Mouse (Mus musculus): ENCODE measurements around the gene Gm11492.

Gm11492 gene

DNA sequence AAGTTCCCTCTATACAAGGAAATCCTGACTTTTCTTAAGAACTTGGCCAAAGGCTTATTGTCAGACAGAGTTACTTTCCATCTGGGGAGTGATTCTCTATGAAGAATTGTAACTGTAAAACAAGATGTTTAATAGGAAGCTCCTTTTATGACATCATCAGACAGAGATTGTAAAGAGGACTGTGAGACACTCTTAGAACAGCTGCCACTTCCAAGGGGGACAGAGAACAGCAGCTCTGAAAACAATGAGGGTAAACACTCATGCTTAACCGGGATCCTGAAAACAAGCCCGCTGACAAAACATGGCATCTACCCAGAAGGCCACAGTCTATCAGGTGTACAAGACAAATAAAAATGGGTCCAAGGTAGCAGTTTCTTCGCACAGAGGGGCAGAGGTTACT, at the start of gene Gm11492:
Gene Gm11492, plus strand, starts transcription at position 153 of the 400 bp plus-strand sequence.
- DNase-seq (ENCODE audit: low spot score) = no peak

DNA sequence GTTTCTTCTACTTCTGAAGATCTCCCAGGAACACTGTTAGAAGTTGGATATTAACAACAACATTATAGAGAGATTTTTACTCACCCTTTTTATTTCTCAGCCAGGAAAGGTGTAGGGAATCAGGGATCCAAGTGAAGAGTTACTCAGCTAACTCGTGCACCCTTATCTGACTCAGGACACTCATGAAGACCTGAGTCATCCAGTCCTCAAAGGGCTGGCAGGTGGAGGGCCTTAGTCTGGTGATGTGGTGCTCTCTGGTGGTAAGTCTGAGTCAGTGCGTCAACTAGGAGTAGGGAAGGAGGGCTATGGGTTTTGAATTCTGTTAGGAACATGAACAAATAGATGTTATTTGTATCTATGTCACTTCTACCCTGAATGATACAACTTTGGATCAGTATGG, 47.2 kb upstream of the Gm11492 start:
- DNase-seq (ENCODE audit: low spot score) = peak; percentile 61

- no peak for DNase-seq (ENCODE audit: low spot score)
Observed at GRCm38 (mm10) chr11:87523466-87523865, 43.0 kb upstream of the Gm11492 start.

- no peak for DNase-seq (ENCODE audit: low spot score)
Observed at GRCm38 (mm10) chr11:87523967-87524366, 42.5 kb upstream of the Gm11492 start.

DNA sequence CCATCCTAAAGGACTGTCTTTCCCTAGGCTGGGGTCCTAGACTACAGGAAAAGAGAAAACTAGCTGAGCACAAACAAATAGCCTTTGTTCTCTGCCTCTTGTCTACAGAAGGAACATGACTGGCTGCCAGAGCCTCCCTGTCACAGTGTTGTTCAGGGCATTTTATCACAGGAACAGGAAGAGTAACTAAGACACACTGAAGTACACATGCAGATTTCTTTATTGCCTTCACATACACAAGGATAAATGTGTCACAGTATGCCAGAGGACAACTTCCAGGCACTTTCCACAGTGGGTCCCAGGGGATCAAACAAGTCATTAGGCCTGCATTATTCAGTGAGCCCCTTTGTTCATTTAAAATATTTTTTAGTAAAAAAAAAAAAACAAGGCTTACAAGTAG, 41.7 kb upstream of the Gm11492 start:
- DNase-seq (ENCODE audit: low spot score) = no peak

DNA sequence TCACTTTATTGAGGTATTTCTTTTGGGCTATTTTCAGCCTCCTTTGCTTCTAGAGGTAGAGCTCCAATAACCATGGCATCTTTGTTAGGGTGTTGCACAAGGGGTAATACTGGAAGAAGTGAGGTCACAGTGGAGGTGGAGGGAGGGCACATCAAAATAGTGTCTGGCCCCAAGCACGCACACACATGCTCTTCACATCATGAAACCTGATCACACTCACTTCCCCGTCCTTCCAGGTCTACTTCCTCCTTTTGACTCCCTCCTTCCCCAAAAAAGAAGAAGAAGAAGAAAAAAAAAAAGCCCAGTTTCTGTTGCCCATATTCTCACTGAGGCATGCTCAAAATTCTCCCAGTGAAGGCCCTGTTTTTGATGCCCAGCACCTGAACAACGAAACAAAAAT, 39.1 kb upstream of the Gm11492 start:
- DNase-seq (ENCODE audit: low spot score) = no peak

- no peak for DNase-seq (ENCODE audit: low spot score)
Observed at GRCm38 (mm10) chr11:87527990-87528389, 38.5 kb upstream of the Gm11492 start.

DNA sequence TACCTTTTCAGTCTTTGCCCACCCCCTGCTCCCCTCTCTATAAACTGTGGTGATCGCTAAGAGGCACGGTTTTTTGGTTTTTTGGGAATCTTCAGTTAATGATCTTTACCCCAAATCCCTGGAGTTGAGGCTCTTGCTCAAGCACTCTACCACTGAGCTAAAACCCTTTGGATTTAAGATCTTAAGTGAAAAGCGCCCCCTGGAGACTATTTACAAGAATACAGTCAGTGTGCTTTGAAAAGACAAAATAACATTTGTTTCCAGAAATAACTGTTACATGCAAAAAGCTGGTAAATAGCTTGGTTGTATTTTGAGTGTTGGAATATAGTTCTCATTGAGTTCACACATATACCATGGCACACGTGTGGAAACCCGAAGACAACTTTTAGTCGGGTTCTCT, 34.8 kb upstream of the Gm11492 start:
- DNase-seq (ENCODE audit: low spot score) = no peak

- no peak for DNase-seq (ENCODE audit: low spot score)
Observed at GRCm38 (mm10) chr11:87542285-87542684, 24.2 kb upstream of the Gm11492 start.

DNA sequence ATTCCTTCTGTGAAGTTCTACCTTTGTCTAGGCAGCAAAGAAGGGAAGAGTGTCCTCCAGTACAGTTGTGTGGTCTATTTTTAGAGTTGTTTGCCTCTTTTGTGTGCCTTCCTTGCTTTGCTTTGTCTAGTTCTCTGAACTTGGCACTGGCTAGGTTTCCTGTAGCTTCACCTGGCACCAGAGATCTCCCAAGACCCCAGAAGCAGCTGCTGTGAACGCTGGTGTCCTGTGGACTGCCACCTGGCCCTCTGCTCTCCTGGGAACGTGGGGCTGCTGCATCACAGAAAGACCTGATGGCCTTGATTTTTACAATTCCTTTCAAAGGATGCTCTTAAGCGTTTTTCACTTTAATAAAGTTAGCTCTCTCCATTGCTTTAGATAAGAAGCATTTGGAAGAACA, 23.5 kb upstream of the Gm11492 start:
- DNase-seq (ENCODE audit: low spot score) = no peak

DNA sequence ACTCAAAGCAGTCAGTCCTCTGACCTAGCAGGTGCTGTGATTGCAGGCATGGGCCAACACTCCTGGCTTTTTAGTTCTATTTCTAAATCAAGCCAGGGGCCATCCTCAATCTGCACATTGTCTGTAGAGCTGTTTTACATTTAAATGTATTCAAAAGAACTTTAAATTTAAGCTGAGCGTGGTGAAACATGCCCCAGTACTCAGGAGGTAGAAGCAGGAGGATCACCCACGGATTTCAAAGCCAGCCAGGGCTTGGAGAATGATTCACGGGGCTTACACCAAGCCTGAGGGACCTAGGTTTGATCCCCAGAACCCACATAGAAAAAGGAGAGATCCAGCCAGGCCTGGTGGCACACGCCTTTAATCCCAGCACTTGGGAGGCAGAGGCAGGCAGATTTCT, 13.1 kb upstream of the Gm11492 start:
- DNase-seq (ENCODE audit: low spot score) = no peak

DNA sequence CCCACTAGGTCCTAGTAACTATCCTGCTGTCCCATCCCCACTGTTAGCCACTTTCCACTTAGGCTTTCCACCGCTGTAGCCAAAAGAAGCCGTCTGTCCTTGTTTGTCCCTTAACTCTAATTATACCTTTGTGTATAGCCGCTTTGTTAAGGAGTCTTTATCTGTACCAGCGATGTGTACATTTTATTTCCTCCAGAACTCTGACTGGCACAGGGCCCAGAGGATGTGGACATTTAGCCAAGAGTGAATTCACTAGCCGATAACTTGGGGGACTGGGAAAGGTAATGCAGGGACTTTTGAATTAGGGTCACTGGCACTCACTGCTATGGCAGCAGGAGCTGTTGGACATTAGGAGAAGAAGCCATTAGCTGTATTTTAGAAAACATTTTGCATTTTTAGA, 12.1 kb upstream of the Gm11492 start:
- DNase-seq (ENCODE audit: low spot score) = no peak

DNA sequence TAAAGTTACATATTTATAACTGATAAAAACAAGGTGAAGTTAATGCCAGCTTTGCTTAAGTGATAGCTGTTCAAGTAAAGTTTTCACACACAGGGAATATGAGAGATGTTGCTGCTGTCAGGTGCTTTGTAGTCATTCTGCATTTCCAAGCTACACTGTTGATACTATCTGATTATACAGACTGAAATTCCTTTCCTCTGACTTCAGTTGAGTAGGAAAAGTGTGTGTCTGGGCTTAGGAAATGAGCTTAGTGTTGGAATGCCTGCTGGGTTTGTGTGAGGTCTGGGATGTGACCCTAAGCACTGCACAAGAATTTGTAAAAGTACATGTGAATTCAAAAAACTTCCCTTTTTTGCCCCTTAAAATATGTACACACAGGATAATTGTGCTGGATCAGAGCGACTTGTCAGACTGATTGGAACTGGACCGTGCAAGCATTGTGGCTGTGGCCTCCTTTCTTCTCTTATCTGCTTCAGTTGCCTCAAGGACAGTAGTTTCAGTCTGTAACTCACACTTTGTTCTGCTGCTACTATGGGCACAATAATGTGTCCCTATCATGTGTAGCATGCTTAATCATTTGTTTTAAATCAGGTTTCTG, 11.2 kb upstream of the Gm11492 start:
- DNase-seq (ENCODE audit: low spot score) = no peak

DNA sequence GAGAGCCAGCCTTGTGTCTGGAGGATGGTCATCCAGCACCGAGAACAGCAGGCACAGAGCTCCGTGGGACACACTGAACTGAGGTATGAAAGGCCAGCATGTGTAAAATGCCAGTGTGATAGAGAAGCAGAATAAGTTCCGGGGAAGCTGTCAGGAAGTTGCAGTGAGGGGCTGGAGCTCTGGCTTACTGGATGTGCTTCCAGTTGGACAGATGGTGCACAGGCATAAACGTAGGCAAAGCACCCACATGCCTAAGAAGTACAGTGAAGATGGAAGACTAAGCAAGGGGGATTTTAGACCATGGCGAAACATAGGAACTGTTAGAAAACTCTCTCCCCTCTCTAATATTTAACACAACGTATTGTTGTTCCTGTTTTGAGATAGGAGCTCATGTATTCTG, 5.2 kb upstream of the Gm11492 start:
- no peak for DNase-seq (ENCODE audit: low spot score)

- no peak for DNase-seq (ENCODE audit: low spot score)
Observed at GRCm38 (mm10) chr11:87568255-87568953, 2.0 kb downstream of the Gm11492 start, which contains the start of gene Sept4. TSS of gene Sept4 (plus strand) at chr11:87568903.

DNA sequence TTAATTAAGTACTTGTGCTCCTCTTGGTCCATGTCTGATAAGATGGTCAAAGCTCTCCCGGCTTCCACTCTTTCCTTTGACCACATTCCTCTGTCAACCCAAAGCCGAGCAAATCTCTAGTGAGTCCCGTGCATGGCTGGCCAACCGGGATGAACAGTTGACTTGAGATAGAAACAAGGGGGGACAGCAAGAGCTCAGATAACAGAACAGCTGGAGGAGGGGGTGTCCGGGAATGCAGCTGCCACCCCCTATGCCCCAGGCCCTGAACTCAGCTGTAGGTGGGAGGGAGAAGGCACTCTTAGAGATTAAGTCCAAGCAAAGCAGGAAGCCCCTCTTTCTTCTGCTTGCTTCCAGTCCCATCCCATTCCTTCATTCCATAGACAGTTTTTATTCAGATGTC, 4.3 kb downstream of the Gm11492 start:
- DNase-seq (ENCODE audit: low spot score) = no peak

GRCm38 (mm10) chr11:87571361-87571950, 5.0 kb downstream of the Gm11492 start:
- no peak for DNase-seq (ENCODE audit: low spot score)

- DNase-seq (ENCODE audit: low spot score) = no peak
Observed at GRCm38 (mm10) chr11:87573751-87574150, 7.3 kb downstream of the Gm11492 start.

GRCm38 (mm10) chr11:87574520-87575180, 8.2 kb downstream of the Gm11492 start:
- DNase-seq (ENCODE audit: low spot score) = peak; percentile 82

DNA sequence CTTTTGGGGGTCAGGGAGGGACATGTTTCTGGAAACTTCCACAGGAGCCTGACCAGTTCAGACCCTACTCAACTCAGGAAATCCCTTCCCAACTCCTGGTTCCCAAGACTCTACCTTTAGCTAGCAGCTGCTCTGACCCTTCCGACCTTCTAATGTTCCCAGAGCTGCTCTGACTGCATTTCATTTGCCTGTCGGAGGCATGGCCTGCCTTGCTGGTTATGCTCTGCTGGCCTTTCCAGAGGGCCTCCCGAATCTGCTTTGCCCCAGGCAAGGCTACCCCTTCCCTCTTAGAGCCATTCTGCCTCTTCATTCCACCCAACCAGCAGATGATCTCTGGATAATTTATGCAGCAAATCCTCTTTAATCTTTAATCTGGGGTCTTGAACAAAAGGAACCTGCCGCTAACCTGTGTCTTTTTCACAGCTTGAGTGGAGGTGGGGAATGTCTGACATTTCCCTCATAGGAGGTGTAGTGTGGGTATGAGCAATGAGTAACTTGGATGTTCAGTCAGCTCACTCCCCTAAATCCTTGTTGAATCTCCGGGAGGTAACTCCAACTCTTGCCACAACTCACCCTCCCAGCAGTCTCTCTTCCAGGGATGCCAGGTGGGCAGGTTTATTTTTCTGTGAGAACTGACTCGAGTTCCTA, 11.3 kb downstream of the Gm11492 start:
- DNase-seq (ENCODE audit: low spot score) = no peak

- DNase-seq (ENCODE audit: low spot score) = peak; percentile 65
Observed at GRCm38 (mm10) chr11:87578249-87578962, 12.0 kb downstream of the Gm11492 start.

Data from yolk sac, embryonic 10.5 days (tissue).